ENCODE assay signal across 11 mouse cellular contexts in the genomic region with DNA sequence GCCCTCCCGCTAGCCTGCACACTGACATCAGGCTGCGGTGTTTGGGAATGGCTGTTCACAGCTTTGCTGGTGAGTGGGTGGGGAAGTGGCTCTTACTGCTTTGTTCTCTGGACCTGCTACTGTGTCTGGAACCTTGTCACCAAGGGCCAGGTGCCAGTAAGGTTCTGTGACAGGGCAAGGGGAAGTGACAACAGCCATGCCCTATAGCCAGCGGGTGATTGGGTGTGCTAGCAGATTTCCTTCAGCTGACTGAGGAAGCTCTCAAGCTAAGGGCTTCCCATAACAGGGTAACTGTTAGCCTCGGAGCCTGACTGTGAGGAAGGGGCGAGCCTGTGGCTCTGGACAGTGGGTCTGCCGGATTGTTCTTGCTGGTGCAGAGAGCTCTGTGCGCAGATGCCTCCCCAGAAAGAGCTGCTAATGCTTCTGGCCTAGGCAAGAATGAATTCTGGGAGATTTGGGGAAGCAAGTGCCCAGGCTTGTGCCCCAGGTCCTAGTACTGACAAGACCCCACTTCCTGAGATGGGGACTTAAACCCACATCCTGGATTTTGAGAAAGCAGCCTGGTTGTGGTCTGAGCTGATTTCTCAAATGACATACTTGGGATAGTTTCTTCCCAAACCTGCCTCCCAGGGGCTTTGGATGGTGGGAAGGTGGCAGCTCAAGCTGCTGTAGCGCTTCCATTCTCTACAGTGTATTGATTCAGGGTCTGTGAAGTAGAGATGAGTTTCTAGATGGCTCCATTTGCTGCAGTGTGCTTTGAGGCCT. TPM values are rescaled to one million over a fixed set of nuclear protein-coding genes. Genes with fewer than 3 reads are reported as not detected.
DNase-seq lines count a peak whose midpoint lies in the region; ATAC-seq and TF ChIP-seq lines count a peak whose summit lies in the region.
"Had no signal": no experiment of that assay in that cellular context is flagged by ENCODE, and none has a peak within 500 bp of the region (broad histone marks: within the 10 kb centered on the region; RNA-seq: fewer than 3 reads in every experiment).

No protein-coding gene starts in this region.

- 88% methylated on average over 8 of the region's 8 CpGs for WGBS in hindbrain, embryonic 16.5 days
- WGBS in midbrain, embryonic 10.5 days = 94% methylated on average over 8 of the region's 8 CpGs

- ATAC-seq in common myeloid progenitor, adult 5-6 weeks (replicated peaks; ENCODE audit: low read depth, poor library complexity, severe bottlenecking) = peak; percentile 61
- ATAC-seq in neutrophil, adult 5-6 weeks (ENCODE audit: extremely low read depth, insufficient number of reproducible peaks, low FRiP score, poor library complexity, severe bottlenecking) = peak; percentile 63; the same call in 1 of the 2 replicates
- ATAC-seq in hindbrain, embryonic 16.5 days = no peak
- ATAC-seq: forebrain, postnatal 0 days had no signal

- no peaks in the 10 kb centered on the region for H3K9me3 ChIP-seq in hindbrain, embryonic 16.5 days (ENCODE audit: control insufficient read depth, low read length)
- peaks cover 8% of the 10 kb centered on the region; the same call in 1 of the 2 replicates for H3K9me3 ChIP-seq in midbrain, embryonic 10.5 days (replicated peaks)
- H3K9me3 ChIP-seq: heart, embryonic 15.5 days had no signal

- no peak overlapping the region for H3K4me2 ChIP-seq in hindbrain, embryonic 16.5 days (ENCODE audit: low read length)

- TF ChIP-seq CTCF in gastrocnemius, adult 2 months (IDR thresholded peaks at IDR 0.05) = no peak

- intact Hi-C loops in gastrocnemius, adult 2 months (cut with DNase I) = no loop called here

- peaks cover 12% of the 10 kb centered on the region; the same call in 1 of the 2 replicates for H3K36me3 ChIP-seq in hindbrain, embryonic 16.5 days (ENCODE audit: control insufficient read depth, insufficient read depth, low read length)
- H3K36me3 ChIP-seq in midbrain, embryonic 10.5 days = peaks cover 80% of the 10 kb centered on the region

- no peak overlapping the region for H3K9ac ChIP-seq in hindbrain, embryonic 16.5 days (ENCODE audit: low read depth, low read length)
- H3K9ac ChIP-seq: forebrain, postnatal 0 days; heart, embryonic 15.5 days had no signal

- H3K4me3 ChIP-seq in gastrocnemius, adult 2 months = no peak overlapping the region
- no peak overlapping the region for H3K4me3 ChIP-seq in hindbrain, embryonic 16.5 days (ENCODE audit: low read length)
- no peak overlapping the region for H3K4me3 ChIP-seq in midbrain, embryonic 10.5 days
- H3K4me3 ChIP-seq: heart, embryonic 15.5 days had no signal

- H3K27me3 ChIP-seq in hindbrain, embryonic 16.5 days (replicated peaks; ENCODE audit: control insufficient read depth, insufficient read depth, low read length) = no peaks in the 10 kb centered on the region
- H3K27me3 ChIP-seq in midbrain, embryonic 10.5 days (ENCODE audit: low read depth, poor library complexity, severe bottlenecking) = no peaks in the 10 kb centered on the region
- H3K27me3 ChIP-seq: heart, embryonic 15.5 days had no signal

- peak overlapping the region; percentile 50 for H3K27ac ChIP-seq in gastrocnemius, adult 2 months
- no peak overlapping the region for H3K27ac ChIP-seq in hindbrain, embryonic 16.5 days (ENCODE audit: low read depth, low read length)
- no peak overlapping the region for H3K27ac ChIP-seq in midbrain, embryonic 10.5 days (replicated peaks)
- H3K27ac ChIP-seq: heart, embryonic 15.5 days had no signal

- no peaks in the 10 kb centered on the region for H3K4me1 ChIP-seq in hindbrain, embryonic 16.5 days (ENCODE audit: control insufficient read depth, insufficient read depth, low read depth, low read length)
- peaks cover 28% of the 10 kb centered on the region for H3K4me1 ChIP-seq in midbrain, embryonic 10.5 days

- no peak for DNase-seq in gastrocnemius, adult 2 months
- DNase-seq in gastrocnemius, postnatal 10 days = no peak
- DNase-seq in 3T3-L1 (ENCODE audit: low read depth, low spot score) = peak; percentile 69
- no peak for DNase-seq in midbrain, embryonic 10.5 days (ENCODE audit: low spot score)
- no peak for DNase-seq in c-Kit-positive CD71-positive TER-119-positive erythroid progenitor cells, embryonic 14.5 days (ENCODE audit: low spot score)
- DNase-seq: forebrain, postnatal 0 days; lung, postnatal 10 days had no signal

RNA-seq across cellular contexts. Expression of a gene that starts 29.5 kb away (rescaled TPM):
- total RNA-seq in gastrocnemius, adult 2 months (2021) = 10 to 100 TPM; 17.2 to 18.0 TPM
- 10 to 100 TPM; 17.8 to 21.6 TPM for total RNA-seq in gastrocnemius, postnatal 10 days (2021)
- 6.8 and 11.7 TPM in 2 replicates for total RNA-seq in common myeloid progenitor, adult 5-6 weeks (2017)
- 51.2 and 58.3 TPM in 2 replicates for total RNA-seq in neutrophil, adult 5-6 weeks (2017)
- 67.3 and 68.4 TPM in 2 replicates for polyA plus RNA-seq in hindbrain, embryonic 16.5 days (2015; fragmentation: Nextera tagmentation; extraction: Ambion mirVana)
- 45.0 and 46.3 TPM in 2 replicates for polyA plus RNA-seq in midbrain, embryonic 10.5 days (2016; fragmentation: Nextera tagmentation; extraction: Ambion mirVana)

RNA-seq across cellular contexts. Expression of a gene that starts 45.7 kb away (rescaled TPM):
- total RNA-seq in gastrocnemius, adult 2 months (2021) = 10 to 100 TPM in 1 of 2 experiments, 1 to 10 TPM in 1; 1.7 to 10.1 TPM
- 1 to 10 TPM; 6.2 to 9.8 TPM for total RNA-seq in gastrocnemius, postnatal 10 days (2021)
- 8.3 and 10.4 TPM in 2 replicates for total RNA-seq in common myeloid progenitor, adult 5-6 weeks (2017)
- 252 and 268 TPM in 2 replicates for total RNA-seq in neutrophil, adult 5-6 weeks (2017)
- 7.5 and 8.9 TPM in 2 replicates for polyA plus RNA-seq in hindbrain, embryonic 16.5 days (2015; fragmentation: Nextera tagmentation; extraction: Ambion mirVana)
- 14.1 and 14.3 TPM in 2 replicates for polyA plus RNA-seq in midbrain, embryonic 10.5 days (2016; fragmentation: Nextera tagmentation; extraction: Ambion mirVana)

Comparison
In these comparisons a context has a peak if more than half of its experiments do, and no peak if none do; other contexts are left out.
1. RNA of a gene that starts 45.7 kb away (total RNA-seq): 252 to 268 TPM in neutrophil, adult 5-6 weeks; 8.3 to 10.4 TPM in common myeloid progenitor, adult 5-6 weeks, 1.7 to 10.1 TPM in gastrocnemius, adult 2 months and 6.2 to 9.8 TPM in gastrocnemius, postnatal 10 days; every median in the first group is over 10 times any median in the second.